Mouse (Mus musculus) large intestine, adult 2 months (tissue): ENCODE measurements around the gene Dcdc2c. TPM values are rescaled to one million over a fixed set of nuclear protein-coding genes. Genes with fewer than 3 reads are reported as not detected.

ENCODE experiments used
- DNase-seq: peaks from one replicate; pipeline ENCODE4 v3.0.0-alpha.2; 2012; ENCODE audit warnings: low read depth, low spot score
- WGBS: fragments of 180-500 bp; shearing (Covaris S2); methylation state at CpG from one replicate; pipeline ENCODE4 v1.1.7; 2018; 5-methylcytosine and 5-hydroxymethylcytosine counted together
- polyA plus RNA-seq: library from polyadenylated mRNA; depleted of rRNA; stranded (reverse); fragments of >200 nt; gene quantifications from 2 replicates; pipeline ENCODE4 v1.2.3, GENCODE M21; 2012; rRNA removed

Dcdc2c gene
- polyA plus RNA-seq: not detected in 2 replicates

DNA sequence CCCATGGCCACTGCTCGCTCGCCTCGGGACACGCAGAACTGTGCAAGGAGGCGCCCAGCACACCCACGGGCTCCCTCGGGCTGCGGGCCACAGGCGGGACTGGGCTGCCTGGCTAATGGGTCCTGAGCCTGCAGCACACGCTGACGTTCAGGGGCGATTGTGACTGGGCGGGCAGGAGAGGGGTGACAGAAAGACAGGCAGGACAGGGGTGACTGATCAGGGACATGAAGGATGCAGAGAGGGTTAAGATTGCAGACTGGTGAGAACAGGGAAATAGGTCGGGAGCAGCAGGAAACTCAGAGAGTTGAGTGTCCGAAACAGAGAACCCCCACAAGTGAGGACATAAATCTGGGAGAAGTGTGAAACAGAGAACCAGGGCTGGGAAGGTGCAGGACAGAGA, at the start of gene Dcdc2c:
Gene Dcdc2c, minus strand, starts transcription at position 101 of the 400 bp plus-strand sequence.
- DNase-seq: no peak
- 52% methylated on average over 15 of the region's 15 CpGs for WGBS

DNA sequence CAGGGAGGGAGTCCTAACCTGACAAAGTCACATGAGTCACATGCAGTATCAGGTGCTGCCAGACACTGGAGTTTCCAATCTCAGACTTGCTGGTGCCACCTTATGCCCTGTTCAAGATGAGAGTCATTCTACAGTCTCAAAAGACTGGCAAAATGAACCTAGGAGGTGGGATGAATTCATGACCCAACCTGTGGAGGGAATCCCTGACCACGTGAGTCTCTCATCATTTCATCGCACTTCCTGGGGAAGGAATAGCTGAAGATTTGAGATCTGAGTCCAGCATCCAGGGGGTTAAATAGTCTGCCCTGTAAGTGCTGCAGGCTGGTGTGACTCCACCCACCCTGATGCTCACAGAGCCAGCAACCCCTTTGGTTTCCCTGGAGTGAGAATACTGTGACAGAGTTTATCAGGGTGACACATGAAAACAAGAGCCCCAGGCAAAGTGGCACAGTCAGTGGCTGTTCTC, 46.4 kb upstream of the Dcdc2c start:
- WGBS: 63% methylated on average over 2 of the region's 2 CpGs

DNA sequence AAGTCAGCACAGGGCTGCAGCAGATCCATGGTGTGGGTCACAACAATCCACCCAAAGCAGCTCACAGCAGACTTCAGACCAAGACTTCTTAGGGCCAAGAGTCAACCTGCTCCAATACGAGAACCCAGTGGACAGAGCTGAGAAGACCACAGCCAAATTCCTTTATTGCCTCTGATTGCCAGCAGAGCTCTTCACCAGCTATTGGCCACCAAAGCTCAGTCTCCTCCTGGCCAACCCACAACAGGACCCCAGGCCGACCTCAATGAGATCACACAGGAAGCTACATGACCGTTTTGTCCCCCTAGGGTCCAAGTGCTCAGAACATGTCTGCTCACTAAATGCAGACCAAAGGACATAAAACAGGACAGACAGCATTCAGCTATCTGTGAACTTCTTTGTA, 45.9 kb upstream of the Dcdc2c start:
- 42% methylated on average over 3 of the region's 3 CpGs for WGBS
- DNase-seq: no peak

More for the DNA sequence above, 46.4 kb upstream of the Dcdc2c start:
- DNase-seq: no peak

DNA sequence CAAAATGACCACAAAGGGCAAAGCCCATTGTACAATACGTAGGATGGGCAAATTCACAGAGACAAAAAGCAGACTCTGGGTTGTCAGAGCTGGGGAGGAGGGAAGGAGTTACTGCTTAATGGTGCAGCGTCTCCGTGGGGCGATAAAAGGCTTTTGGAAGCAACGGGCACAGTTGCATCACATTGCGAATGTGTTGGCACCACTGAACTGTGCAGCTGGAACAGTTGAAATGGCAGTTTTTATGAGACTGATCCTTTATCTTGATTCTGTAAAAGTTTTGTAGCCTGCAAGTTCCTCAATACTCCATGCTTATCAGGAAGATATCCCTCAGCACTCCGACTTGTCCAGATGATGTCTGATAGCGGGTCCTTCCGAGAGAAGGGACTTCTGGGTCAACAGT, 45.5 kb upstream of the Dcdc2c start:
- 66% methylated on average over 9 of the region's 9 CpGs for WGBS
- DNase-seq: no peak

DNA sequence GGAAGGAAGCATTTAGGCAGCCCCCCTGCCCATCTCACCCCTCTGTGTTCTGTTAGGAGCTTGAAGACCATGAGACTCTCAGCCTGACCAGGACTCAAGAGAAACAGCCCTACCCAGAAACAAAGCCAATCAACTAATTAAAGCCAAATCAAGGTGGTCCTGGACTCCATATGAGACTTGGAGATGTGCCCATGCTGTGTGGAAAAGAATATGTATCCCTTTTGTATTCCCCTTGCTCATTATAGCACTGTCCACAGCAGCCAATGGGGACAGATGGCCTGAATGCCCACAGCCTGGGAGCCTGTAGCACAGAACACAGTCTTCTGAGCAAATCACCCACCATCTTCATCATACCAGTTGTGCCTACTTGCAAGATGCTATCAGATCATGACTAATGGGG, 44.7 kb upstream of the Dcdc2c start:
- no peak for DNase-seq

DNA sequence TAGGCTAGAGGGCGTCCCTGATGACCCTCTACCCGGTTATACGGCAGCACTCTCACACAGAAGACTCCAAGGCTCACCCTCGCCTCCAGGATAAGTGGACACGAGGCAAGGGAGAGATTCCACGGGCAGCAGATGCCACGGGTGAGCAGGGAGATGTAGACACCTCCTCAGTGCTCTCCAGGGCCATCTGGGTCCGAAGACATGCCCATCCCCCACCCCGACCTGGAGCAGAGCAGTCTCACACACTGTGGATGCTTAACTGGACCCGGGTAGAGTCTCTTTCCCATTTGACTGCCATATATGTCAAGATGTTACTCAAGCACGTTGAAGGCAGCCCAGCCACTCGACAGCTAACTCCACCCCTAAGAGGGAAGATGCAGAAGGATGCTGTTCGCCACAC, 38.2 kb upstream of the Dcdc2c start:
- DNase-seq: no peak
- 44% methylated on average over 13 of the region's 13 CpGs for WGBS

DNA sequence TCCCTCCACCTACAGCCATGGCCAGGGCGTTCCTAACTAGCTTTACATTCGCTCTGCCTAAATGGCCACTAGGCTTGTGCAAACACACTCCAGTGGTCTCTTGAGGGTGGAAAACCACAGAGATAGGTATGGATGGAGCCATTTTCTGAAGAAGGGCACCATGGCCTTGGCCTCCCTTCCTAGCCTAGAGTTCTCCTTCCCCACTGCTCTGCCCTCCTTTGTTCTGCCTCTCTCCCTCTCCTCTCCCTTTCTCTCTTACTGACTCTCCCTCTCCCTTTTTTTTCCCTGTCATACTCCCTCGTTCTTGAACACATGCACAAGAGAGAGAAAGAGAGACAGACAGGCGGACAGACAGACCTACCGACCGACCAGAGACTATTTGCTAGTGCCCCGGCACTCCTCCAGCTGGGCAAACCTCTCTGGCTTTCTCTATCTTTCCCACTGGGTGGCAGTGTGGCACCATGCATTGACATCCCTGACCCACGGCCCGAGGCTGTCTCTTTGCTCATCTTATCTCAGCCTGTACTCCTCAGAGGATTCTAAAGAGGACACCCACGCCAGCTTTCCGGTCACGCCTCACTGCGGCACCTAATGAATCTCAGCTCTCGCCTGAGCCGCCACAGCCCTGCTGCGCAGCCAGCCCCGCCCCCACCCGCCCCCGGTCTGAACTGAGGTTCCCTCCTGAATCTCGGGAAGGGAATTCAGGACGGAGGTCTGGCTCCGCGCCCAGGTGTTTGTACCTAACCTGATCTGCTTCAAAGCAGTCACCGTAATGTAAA, 37.1 kb upstream of the Dcdc2c start:
- 9% methylated on average over 24 of the region's 24 CpGs for WGBS
- DNase-seq: peak; percentile 25

GRCm38 (mm10) chr12:28587949-28588348, 35.8 kb upstream of the Dcdc2c start:
- 79% methylated on average over 6 of the region's 6 CpGs for WGBS

DNA sequence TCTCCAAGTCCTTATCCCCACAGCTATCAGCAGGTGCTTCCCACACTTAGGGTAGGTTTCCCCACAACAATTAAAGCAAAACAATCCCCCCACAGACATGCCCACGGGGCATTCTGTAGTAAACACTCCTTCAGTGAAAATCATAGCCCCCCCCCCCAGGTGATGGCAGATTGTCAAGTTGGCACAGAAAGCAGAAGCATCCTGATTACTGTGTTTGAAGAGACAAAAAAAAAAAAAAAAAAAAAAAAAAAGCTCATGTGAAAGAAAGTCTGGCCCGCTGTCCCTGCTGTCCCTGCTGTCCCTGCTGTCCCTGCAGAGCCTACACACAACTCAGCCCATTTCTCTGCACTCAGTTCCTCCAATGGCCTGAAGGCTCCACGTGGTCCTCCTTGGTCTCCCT, 31.8 kb upstream of the Dcdc2c start:
- WGBS: 36% methylated on average over 3 of the region's 3 CpGs
- no peak for DNase-seq

More at GRCm38 (mm10) chr12:28587949-28588348, 35.8 kb upstream of the Dcdc2c start:
- DNase-seq: no peak

DNA sequence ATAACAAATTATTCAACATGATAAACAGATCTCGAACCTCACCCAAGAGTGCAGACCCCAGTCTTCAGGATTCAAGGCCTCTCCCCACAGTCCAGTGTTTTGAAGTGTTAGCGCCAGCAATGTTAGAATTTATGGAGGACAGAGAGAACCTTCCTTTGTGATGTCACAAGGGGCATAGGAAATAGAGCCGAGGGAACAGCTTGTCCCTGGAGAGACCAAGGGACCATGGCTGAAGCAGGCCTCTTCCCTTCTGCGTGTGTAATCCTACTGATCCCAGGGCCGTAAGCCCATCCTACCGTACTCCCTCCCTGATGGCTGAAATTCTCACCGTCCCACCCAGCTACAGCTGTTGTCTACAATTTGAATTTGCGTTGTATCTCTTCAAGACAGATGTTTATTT, 30.2 kb upstream of the Dcdc2c start, which contains the start of gene Allc:
Gene Allc, minus strand, starts transcription at position 101 of the 400 bp plus-strand sequence.
- WGBS: 76% methylated on average over 8 of the region's 8 CpGs
- DNase-seq: no peak

GRCm38 (mm10) chr12:28579132-28579531, 26.9 kb upstream of the Dcdc2c start:
- no peak for DNase-seq
- 33% methylated on average over 4 of the region's 4 CpGs for WGBS

DNA sequence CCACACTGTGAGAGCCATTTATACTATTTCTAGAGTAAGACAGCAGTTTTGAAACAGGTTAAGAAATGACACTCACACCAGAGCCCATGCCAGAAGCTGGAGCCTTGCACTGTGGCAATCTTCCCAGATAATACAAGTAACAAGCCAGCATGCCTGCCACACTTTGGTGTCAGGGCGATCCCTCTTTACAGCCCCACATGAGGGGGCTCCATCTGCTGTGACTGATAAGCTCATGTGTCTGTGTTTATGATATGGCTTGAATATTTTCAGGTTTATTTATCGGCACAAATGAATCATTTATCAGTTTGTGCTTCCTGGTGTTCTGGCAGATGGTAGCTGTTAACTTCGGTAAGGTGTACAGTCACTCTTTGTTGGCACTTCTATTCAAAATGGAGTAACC, 25.9 kb upstream of the Dcdc2c start:
- WGBS: 76% methylated on average over 3 of the region's 3 CpGs
- DNase-seq: no peak

- WGBS: 59% methylated on average over 6 of the region's 6 CpGs
- no peak for DNase-seq
These were observed 23.3 kb upstream of the Dcdc2c start for GRCm38 (mm10) chr12:28575366-28576070.

DNA sequence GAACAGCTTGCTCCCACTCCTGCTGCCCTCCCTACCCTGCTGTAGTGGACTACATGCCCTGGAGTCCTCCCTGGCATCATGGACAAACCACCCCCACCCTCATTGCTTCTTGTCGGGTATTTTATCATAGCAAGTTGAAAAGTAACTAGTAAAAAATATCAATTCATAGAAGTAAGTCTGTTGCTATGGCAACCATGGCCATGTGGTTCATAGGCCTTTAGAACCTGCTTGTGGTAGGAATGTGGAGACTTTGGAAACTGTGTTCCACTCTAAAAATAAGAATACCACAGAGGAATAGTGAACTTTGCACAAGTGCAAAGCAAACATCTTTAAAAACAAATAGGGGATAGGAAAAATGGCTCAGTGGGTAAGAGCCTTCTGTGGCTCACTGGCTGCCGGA, 20.0 kb upstream of the Dcdc2c start:
- WGBS: 68% methylated on average over 2 of the region's 2 CpGs
- DNase-seq: no peak

DNA sequence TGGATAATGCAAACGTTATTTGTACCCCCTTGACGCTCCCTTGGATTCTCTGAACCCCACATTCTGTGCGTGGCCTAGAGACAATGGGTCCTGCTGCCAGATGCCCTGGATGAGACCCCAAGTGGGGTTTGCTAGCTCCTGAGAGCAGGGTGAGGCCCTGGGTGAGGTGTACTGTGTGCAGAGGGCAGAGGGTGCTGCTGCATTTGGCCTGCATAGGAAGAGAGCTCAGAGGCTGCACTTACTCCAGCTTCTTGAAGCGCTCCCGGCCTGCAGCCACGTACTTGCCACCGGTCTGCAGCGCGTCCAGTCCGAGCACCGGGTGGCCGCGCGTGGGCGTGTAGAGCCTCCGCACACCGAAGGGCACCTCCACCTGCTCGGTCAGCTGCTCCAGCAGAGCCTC, 424 bp downstream of the Dcdc2c start:
- DNase-seq: no peak
- 47% methylated on average over 18 of the region's 18 CpGs for WGBS

GRCm38 (mm10) chr12:28548887-28549286, 3.3 kb downstream of the Dcdc2c start:
- DNase-seq: no peak
- 66% methylated on average over 4 of the region's 4 CpGs for WGBS

DNA sequence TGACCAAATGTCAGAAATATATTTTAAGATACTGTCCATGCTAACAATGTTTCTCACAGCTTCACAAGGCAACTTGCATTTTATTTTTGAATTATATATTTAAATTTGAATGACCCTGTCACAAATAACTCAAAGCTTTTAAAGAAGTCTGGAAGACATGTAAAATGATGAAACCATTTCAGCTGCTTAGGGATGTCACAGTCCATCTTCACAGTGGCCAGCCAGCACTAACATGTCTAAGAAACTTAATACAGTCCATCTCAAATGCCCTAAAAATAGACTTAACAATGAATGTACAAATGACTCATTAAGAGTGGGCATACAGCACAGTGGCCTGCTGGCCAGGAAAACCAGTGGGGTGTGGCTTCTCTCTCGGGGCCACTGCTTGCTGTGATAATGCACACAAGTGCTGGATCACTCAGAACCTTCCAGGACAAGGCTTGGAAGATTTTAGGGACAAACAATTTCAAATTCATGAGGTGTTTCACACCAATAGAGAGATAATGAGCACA, 37.9 kb downstream of the Dcdc2c start:
- DNase-seq: no peak
- 22% methylated on average over 1 of the region's 1 CpGs for WGBS

DNA sequence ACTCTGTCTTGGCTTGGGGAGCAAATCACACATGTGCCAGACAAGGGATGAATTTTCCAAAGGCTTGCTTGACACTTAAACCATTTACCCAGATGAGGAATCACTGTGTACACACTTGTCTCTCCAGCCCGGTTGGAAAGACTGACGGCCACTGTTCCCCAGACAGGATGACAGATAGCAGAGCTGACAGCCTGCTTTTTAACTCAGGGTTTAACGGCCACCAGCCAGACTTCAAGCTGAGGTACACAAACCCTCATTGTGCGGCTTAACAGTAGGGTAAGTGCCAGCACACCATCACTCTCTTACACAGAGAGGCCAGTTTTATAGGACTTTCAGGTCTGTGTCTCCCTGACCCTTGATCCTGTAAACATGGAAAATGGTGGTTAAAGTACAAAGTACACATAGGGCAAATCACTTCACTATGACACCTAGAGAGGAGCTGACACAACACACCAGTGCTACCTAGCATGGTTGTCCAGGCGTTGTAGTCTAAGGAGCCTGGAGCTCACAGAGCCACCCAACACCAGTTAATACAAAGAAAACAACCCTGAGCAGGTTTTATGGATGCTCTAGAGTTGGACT, 42.4 kb downstream of the Dcdc2c start:
- peak; percentile 7 for DNase-seq
- 12% methylated on average over 5 of the region's 5 CpGs for WGBS

DNA sequence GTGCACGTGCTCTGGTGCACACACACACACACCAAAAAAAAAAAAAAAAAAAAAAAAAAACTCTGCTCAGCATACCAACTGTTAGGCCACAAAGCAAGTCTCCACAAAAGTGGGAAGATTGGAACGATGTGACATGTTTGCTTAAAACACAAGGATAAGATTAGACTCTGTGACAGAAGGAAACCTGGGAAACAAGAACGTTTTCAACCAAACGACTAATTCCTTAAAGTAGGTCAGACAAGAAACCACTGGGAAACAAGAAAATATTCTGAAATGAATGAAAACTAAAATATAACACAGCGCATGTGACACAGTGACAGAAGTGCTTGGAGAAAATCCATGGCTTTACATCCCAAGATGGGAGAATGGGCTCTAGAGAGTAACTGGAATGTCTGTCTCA, 57.9 kb downstream of the Dcdc2c start:
- WGBS: 77% methylated on average over 5 of the region's 5 CpGs
- no peak for DNase-seq

DNA sequence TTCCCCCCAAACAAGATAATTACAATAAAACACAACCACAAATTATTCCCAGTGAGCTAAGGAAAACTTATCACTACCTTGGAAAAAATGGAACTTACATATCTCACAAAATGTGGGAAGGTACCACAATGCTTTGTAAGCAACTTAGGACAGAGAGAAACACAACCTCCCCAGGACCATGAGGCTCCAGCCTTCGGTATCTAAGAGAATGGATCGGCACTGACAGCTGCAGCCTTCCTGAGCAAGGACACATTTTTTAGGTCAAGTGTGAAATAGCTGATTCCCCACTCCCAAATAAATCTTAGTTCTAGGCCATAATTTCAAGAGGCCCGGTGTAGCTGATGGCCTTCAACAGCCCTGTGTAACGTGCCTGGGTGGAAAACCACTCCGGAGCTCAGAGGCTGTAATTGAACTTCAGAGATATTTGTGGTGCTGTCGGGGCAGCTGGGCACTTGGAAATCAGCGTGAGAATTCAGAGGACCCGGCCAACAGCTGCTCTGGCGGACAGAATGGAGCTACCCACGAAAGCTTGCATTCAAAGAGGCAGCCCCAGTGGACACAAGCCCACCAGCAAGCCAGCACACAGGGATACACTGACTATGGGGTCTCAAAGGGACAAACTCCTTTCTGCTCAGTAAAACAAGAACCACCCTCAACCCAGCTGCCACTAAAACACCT, 69.6 kb downstream of the Dcdc2c start:
- no peak for DNase-seq
- 69% methylated on average over 10 of the region's 10 CpGs for WGBS
